Mouse (Mus musculus) 3134 (cell line): ENCODE measurements at regions not wholly inside any gene's neighbourhood (a gene's known extent, or its start where the extent isn't known, plus 50 kb on each side); places are given as distances from the start of the nearest gene placed in this dataset.
A peak's percentile ranks its signal among the peaks of the same experiment; 100 is the strongest.

Source experiments
- DNase-seq: peaks from one replicate; pipeline ENCODE4 v3.0.0-alpha.2; 2011; ENCODE audit warnings: low spot score; ENCODE audit not compliant: insufficient read length; ENCODE audit errors: extremely low read depth

- no peak for DNase-seq
Measured at GRCm38 (mm10) chr15:65646470-65646869, 631.8 kb upstream of the Gm21961 start.

GRCm38 (mm10) chr15:65639484-65639883 is 624.8 kb upstream of the Gm21961 start:
- no peak for DNase-seq

- peak; percentile 6 for DNase-seq
Measured at GRCm38 (mm10) chr15:65637520-65638184, 622.9 kb upstream of the Gm21961 start.

- DNase-seq = no peak
Measured at GRCm38 (mm10) chr15:65632440-65632839, 617.7 kb upstream of the Gm21961 start.

- no peak for DNase-seq
Measured at GRCm38 (mm10) chr15:65630476-65630875, 615.8 kb upstream of the Gm21961 start.

- no peak for DNase-seq
Measured at GRCm38 (mm10) chr15:65592718-65593477, 578.2 kb upstream of the Gm21961 start.

DNA sequence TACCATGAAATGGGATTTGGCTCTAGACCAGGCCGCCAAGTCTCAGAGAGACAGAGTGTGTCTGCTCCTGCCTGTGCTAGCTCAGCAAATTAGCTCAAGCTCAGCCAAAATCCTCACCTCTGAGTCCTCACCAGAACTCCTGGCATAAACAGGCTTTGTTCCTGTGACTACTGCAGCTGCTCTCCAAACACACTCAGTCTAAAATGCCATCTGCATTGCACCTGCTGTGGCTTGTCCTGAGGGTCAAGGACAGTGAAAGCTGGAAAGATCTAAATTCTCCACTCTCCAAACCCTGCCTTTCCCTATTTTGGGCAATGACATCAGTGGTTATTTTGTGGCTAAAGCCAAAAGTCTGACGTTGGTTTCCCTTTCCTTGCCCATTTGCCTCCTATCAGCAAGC is 570.9 kb upstream of the Gm21961 start:
- DNase-seq = no peak

- DNase-seq = no peak
Measured at GRCm38 (mm10) chr15:65579353-65579752, 564.6 kb upstream of the Gm21961 start.

DNA sequence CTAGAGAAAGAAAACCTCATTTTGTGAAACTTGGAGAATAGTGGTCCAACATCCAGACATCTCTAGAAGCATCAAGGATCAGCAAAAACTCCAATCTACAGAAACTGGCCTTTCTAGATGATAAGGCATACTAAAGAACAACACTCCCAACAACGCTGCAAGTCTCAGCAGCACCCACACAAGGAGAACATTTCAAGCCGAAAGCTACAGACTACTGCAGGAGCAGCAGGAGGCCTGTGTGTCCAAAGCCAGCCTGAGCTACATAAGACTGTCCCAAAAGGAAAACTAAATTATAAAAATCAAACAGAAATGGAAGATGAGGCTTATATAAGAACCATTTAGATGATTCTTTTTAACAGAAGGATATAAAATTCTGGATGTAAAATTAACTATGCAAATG is 553.2 kb upstream of the Gm21961 start:
- no peak for DNase-seq

GRCm38 (mm10) chr15:65557846-65558835 is 543.4 kb upstream of the Gm21961 start:
- DNase-seq = no peak

GRCm38 (mm10) chr15:65549046-65549445 is 534.3 kb upstream of the Gm21961 start:
- no peak for DNase-seq

GRCm38 (mm10) chr15:65535606-65536005 is 520.9 kb upstream of the Gm21961 start:
- DNase-seq = no peak

DNA sequence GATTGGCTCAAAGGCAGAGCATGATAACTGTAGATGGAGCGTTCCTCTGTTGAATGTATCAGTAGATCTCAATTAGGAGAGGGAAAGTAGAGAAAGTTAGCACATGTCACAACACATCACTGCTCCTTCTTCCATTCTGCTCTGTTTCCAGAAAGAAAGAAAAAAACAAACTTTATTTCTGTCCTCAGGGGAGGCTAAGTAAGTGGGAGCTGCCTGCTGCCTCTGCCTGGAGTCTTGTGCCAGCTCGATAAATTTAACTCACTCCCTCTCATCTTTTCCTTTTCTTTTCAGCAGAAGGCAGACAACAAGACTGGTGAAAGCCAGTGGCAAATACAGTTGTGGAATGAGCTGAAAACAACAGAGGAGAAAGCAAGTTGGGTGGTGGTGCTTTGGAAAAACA is 517.5 kb upstream of the Gm21961 start:
- DNase-seq = no peak

DNA sequence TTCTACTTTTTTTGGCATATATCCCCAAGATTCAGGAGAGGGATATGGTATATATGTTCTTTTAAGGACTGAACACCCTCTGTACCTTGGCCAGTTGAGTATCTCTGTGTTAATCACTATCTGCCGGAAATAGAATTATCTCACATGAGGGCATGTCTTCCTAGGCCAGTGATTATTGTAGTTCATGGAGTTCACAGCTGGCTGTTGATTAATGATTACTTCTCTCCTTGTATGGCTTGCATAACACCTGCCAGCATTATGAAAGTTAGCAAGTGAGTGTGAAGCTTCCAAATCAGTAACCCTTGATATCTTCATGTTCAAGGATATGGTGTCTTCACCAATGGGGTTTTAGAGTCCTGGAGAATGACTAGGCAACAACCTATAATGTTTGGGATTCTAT is 488.0 kb upstream of the Gm21961 start:
- DNase-seq = no peak

DNA sequence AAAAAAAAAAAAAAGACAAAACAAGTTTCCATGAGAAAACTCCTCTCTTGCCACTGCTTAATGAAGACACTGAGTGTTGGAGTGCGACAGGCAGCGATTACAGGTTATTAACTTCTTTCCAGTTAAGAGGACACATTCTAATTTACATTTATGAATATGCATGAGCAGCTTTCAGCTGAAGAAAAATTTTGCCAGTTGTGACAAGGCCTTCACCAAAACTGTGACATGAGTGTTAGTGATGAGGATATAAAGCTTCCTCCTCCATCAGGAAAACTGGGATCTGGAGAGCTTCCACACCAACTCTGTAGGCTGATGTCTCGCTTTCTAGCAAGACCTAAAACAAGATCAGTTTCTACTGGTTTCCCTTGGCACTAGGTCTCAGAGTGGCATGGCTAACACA is 464.2 kb upstream of the Gm21961 start:
- DNase-seq = no peak

DNA sequence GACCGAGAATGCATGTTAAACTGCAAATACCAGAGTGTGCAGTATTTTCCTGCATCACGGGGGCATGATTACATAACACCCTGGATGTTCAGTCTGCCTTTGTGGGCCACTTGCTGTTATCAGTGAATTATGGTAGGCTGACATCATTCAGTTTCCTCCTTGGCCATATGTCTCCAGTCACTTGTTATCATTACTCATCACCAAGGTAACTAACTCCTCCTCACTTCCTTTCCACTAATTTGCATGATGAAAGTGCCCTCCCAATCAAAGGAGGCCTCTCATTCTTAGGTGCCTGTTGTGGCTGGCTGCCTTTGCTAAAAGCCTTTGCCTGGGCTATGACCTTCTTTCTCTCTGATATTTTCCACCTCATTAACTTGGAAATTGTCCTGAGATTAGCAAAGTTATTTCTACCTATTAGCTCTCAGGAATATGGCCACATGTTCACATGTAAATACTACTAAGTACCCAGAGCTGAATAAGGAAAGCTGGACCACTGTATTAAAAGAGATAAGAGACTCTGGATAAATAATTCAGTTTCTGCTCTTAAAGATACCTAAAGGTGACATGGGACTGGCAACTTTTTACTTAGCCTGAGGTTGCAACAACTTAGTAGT is 440.6 kb upstream of the Gm21961 start:
- DNase-seq = no peak

DNA sequence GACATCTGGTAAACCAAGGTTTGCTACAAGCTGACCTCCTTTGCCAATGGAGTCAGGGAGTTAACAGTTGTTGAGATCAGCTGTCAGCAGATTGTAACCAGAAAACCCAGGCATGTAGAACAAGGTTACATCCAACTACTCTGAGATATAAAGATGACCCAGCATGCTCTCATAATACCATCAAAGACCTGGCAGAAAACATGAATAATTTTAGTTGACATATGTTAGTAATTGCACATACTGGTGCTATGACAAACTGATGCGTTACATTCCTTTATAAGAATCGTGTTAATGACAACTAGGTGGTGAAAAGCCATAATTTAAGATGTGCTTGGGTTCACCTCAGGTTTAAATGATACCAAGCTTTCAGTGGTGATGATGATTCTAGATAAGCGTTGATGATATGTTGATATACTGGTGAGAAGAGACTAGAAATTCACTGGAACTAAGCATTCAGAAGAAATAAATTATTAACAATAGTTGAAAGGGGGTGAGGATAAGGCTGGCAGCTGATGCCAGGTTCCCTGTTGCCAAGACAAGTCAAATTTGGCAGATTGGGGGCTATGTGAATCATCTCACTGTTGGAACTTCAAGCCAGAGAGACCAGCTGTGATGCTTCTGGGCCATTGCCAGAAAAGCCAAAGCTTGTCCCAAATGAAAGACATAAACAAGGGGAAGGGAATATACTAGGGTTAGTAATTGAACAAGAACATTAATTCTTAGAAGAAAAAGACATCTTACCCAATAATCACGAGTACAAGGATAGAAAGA is 437.7 kb upstream of the Gm21961 start:
- DNase-seq = no peak

DNA sequence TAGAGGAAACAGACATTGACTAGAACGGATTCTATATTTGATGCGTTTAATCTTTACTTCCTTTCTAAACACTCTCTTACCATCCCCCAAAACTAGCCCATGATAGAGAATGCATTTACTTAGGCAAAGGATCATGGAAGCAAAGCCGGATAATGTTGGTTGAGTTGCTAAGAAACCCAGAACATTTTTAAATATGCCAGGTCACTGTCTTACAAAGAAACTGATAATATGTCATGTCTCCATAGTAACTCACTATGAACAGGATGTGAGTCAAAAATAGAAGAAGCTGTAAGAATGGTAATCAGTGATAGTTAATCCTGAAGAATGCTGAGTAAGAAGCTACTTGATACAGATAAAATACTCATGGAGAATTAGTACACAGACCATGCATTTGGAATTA is 405.0 kb upstream of the Gm21961 start:
- no peak for DNase-seq
